ENCODE assay signal across 1 mouse cellular context in genomic region chr5:124478873-124479204, GRCm38 (mm10).
A peak's percentile ranks its signal among the peaks of the same experiment; 100 is the strongest.
TF ChIP-seq lines count a peak whose summit lies in the region.

No protein-coding gene starts in this region.

TF ChIP-seq in CH12.LX, 34 proteins besides CTCF, POLR2A, EP300 and RAD21:
- TF ChIP-seq KAT2A (IDR thresholded peaks at IDR 0.05; ENCODE audit: insufficient replicate concordance, low read length) (no peak), CHD2 (IDR thresholded peaks at IDR 0.05; ENCODE audit: low read length) (peak; percentile 56; the same call in 1 of the 2 replicates), HCFC1 (IDR thresholded peaks at IDR 0.05; ENCODE audit: low read depth, low read length) (no peak), USF1 (IDR thresholded peaks at IDR 0.05; ENCODE audit: low read depth, low read length) (no peak), MXI1 (IDR thresholded peaks at IDR 0.05; ENCODE audit: low read depth, low read length) (no peak), RCOR1 (conservative IDR thresholded peaks at IDR 0.05; ENCODE audit: low read depth, low read length) (no peak), GABPA (IDR thresholded peaks at IDR 0.05; ENCODE audit: insufficient replicate concordance, low read depth, low read length) (no peak), PAX5 (IDR thresholded peaks at IDR 0.05; ENCODE audit: low read length) (no peak), MAX (IDR thresholded peaks at IDR 0.05; ENCODE audit: low read length) (no peak), ELF1 (IDR thresholded peaks at IDR 0.05; ENCODE audit: low read depth, low read length) (no peak), MEF2A (IDR thresholded peaks at IDR 0.05; ENCODE audit: borderline replicate concordance, low read depth, low read length) (no peak), USF2 (conservative IDR thresholded peaks at IDR 0.05; ENCODE audit: low read depth, low read length) (no peak), TBP (conservative IDR thresholded peaks at IDR 0.05; ENCODE audit: low read depth, low read length) (no peak), CHD1 (IDR thresholded peaks at IDR 0.05; ENCODE audit: low read depth, low read length) (peak; percentile 86; the same call in 1 of the 2 replicates), MAFK (IDR thresholded peaks at IDR 0.05; ENCODE audit: insufficient replicate concordance, low read length) (no peak), NRF1 (IDR thresholded peaks at IDR 0.05; ENCODE audit: low read depth, low read length) (no peak), ZKSCAN1 (IDR thresholded peaks at IDR 0.05; ENCODE audit: borderline replicate concordance, low read depth, low read length) (no peak), SMC3 (IDR thresholded peaks at IDR 0.05; ENCODE audit: low read depth, low read length) (no peak), MAZ (IDR thresholded peaks at IDR 0.05; ENCODE audit: low read depth, low read length) (no peak), ZNF384 (IDR thresholded peaks at IDR 0.05; ENCODE audit: low read depth, low read length) (no peak), NELFE (IDR thresholded peaks at IDR 0.05; ENCODE audit: low read depth, low read length) (0 out of 2 replicates have a peak, but pooled peaks have one; percentile 25), MYC (IDR thresholded peaks at IDR 0.05; ENCODE audit: low read depth, low read length) (no peak), ZMIZ1 (IDR thresholded peaks at IDR 0.05; ENCODE audit: low read depth, low read length) (no peak; the same call in 1 of the 2 replicates), TCF12 (IDR thresholded peaks at IDR 0.05; ENCODE audit: low read depth, low read length) (no peak), ETS1 (conservative IDR thresholded peaks at IDR 0.05; ENCODE audit: low read depth, low read length) (no peak), JUN (IDR thresholded peaks at IDR 0.05; ENCODE audit: insufficient read depth, low read depth, low read length) (no peak)
